Comparison of ENCODE assay signal across 8 mouse cellular contexts in the genomic region with DNA sequence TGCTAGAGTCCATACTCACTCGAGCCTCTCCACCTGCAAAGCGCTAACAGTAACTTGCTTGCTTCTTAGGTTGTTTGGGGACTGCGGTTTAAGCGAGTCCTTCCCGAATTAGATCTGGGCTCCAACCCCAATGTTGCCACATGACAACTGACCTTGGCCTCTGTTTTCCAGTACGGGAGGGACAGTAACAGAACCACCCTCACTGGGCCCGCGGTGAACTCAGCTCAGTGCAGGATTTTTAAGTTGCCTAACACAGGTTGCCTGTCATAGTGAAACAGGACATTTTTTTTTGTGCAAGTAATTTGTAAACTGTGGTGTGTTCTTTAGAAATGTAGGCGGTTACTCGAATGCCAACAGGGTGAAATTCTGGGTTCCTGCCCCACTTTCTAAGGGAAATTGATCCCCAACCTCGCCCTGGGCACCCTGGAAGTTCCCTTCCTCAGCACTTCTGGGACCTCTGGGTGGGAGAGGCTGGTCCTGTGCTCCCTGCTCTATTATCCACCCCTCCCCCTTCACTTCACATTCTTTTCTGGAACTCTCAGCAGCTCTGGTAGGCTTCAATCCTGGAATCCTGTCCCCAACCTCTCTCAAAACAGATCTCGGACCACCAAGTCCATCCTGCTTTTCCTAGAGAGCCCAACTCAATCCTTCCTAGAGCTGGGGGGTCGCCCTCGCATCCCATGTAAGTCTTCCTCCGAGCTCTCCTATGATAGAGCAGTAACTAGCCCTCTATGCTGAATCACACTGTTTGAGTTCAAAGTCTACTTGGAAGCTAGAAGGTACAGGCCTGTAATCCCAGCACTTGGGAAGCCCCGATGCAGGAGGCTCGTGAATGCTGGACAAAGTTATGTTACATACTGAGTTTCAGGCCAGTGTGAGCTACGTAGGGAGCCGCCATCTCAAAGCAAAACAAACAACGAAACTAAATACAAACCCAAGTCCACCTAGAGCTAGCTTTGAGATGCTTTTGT. TPM values are rescaled to one million over a fixed set of nuclear protein-coding genes. Genes with fewer than 3 reads are reported as not detected.
DNase-seq lines count a peak whose midpoint lies in the region; ATAC-seq and TF ChIP-seq lines count a peak whose summit lies in the region.

No protein-coding gene starts in this region.

- no peak for DNase-seq in neural tube, embryonic 11.5 days (ENCODE audit: low spot score)
- DNase-seq in neural tube, embryonic 10.5 days (ENCODE audit: extremely low spot score, low spot score), result no peak
- DNase-seq in induced T-regulatory cell, adult 2 months (ENCODE audit: low read depth), result peak; percentile 76
- peak; percentile 11 for DNase-seq in lung, embryonic 14.5 days
- no peak for DNase-seq in cerebellum, adult 11 months
- DNase-seq in cerebellum, postnatal 14 days, result no peak
- DNase-seq in right cerebral cortex, adult 2 months (ENCODE audit: low spot score in 2 of 2), result no peak

- 72% methylated on average over 20 of the region's 20 CpGs for WGBS in neural tube, embryonic 11.5 days
- WGBS in lung, embryonic 14.5 days, result 68% methylated on average over 20 of the region's 20 CpGs

- peak overlapping the region; percentile 26; the same call in 1 of the 2 replicates for H3K9ac ChIP-seq in neural tube, embryonic 11.5 days (ENCODE audit: low read length)
- H3K9ac ChIP-seq in lung, embryonic 14.5 days, result no peak overlapping the region

- no peak overlapping the region for H3K27ac ChIP-seq in neural tube, embryonic 11.5 days (ENCODE audit: low read depth, low read length)
- peak overlapping the region; percentile 91 for H3K27ac ChIP-seq in lung, embryonic 14.5 days (ENCODE audit: low read depth)

- TF ChIP-seq CTCF in lung, embryonic 14.5 days (IDR thresholded peaks at IDR 0.05; ENCODE audit: low read depth), result no peak

- no peaks in the 10 kb centered on the region for H3K36me3 ChIP-seq in neural tube, embryonic 11.5 days (ENCODE audit: control insufficient read depth, insufficient read depth, low read length)
- H3K36me3 ChIP-seq in erythroblast, embryonic 14.5 days (ENCODE audit: control insufficient read depth), result peaks cover 38% of the 10 kb centered on the region
- no peaks in the 10 kb centered on the region for H3K36me3 ChIP-seq in lung, embryonic 14.5 days (ENCODE audit: insufficient read depth)

- H3K4me2 ChIP-seq in neural tube, embryonic 11.5 days (ENCODE audit: low read depth), result no peak overlapping the region
- peak overlapping the region; percentile 88 for H3K4me2 ChIP-seq in lung, embryonic 14.5 days

- H3K27me3 ChIP-seq in neural tube, embryonic 11.5 days (ENCODE audit: control insufficient read depth, insufficient read depth, low read length), result no peaks in the 10 kb centered on the region
- no peaks in the 10 kb centered on the region for H3K27me3 ChIP-seq in erythroblast, embryonic 14.5 days (ENCODE audit: control insufficient read depth)
- no peaks in the 10 kb centered on the region for H3K27me3 ChIP-seq in lung, embryonic 14.5 days (ENCODE audit: insufficient read depth, low read length)

- ATAC-seq in neural tube, embryonic 11.5 days (ENCODE audit: insufficient read depth, low FRiP score, low TSS enrichment), result no peak
- no peak for ATAC-seq in lung, embryonic 14.5 days (ENCODE audit: insufficient read depth)

- H3K4me1 ChIP-seq in neural tube, embryonic 11.5 days (ENCODE audit: control insufficient read depth, insufficient read depth, low read length), result peaks cover 10% of the 10 kb centered on the region
- peaks cover 98% of the 10 kb centered on the region for H3K4me1 ChIP-seq in erythroblast, embryonic 14.5 days (ENCODE audit: control insufficient read depth)
- H3K4me1 ChIP-seq in lung, embryonic 14.5 days (ENCODE audit: insufficient read depth), result peaks cover 11% of the 10 kb centered on the region

- H3K4me3 ChIP-seq in neural tube, embryonic 11.5 days (ENCODE audit: low read depth, low read length), result no peak overlapping the region
- peak overlapping the region; percentile 66 for H3K4me3 ChIP-seq in erythroblast, embryonic 14.5 days (replicated peaks)
- H3K4me3 ChIP-seq in lung, embryonic 14.5 days (ENCODE audit: low read depth, low read length), result no peak overlapping the region

- H3K9me3 ChIP-seq in neural tube, embryonic 11.5 days (ENCODE audit: control insufficient read depth, low read length), result no peaks in the 10 kb centered on the region
- H3K9me3 ChIP-seq in erythroblast, embryonic 14.5 days (ENCODE audit: control insufficient read depth, low read length), result no peaks in the 10 kb centered on the region
- H3K9me3 ChIP-seq in lung, embryonic 14.5 days (ENCODE audit: low read depth, low read length), result no peaks in the 10 kb centered on the region

RNA-seq across cellular contexts. Expression of a gene that starts 46.1 kb away (rescaled TPM):
- 37.8 and 38.0 TPM in 2 replicates for polyA plus RNA-seq in neural tube, embryonic 11.5 days (2014; fragmentation: Nextera tagmentation; extraction: Ambion mirVana)
- 12.7 and 17.8 TPM in 2 replicates for polyA plus RNA-seq in erythroblast, embryonic 14.5 days (2012)
- 43.7 and 47.3 TPM in 2 replicates for polyA plus RNA-seq in lung, embryonic 14.5 days (2014; fragmentation: Nextera tagmentation; extraction: Ambion mirVana)

Comparison
In these comparisons a context has a peak if more than half of its experiments do, and no peak if none do; other contexts are left out.
1. DNase-seq: peak in induced T-regulatory cell, adult 2 months (single experiment) and lung, embryonic 14.5 days (single experiment); none in neural tube, embryonic 11.5 days (single experiment), neural tube, embryonic 10.5 days (single experiment), cerebellum, adult 11 months (single experiment), cerebellum, postnatal 14 days (0 of 2) and right cerebral cortex, adult 2 months (0 of 2).